In the genomic region with DNA sequence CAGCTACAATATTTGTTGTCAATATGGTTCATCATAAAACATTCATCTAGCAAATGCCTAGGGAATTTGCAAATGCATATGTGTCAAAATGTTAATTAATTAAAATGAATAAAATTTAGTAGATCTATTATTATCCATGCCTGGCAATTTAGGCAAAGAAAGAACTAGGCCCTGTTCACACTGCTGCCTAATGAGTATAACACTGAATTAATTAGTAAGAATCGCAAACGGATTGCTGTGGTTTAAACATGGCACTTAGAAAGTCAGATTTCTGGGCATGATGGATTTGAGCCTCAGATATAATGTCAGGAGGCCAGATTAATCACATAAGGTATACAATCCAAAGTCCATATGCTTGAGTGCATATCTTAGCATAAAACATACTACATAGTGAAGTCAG, we compare ENCODE assay signal across 28 mouse cellular contexts.
"Had no signal": no experiment of that assay in that cellular context is flagged by ENCODE, and none has a peak within 500 bp of the region (broad histone marks: within the 10 kb centered on the region; RNA-seq: fewer than 3 reads in every experiment).

No protein-coding gene starts in this region.

- H3K36me3 ChIP-seq: heart, embryonic 13.5 days; heart, embryonic 15.5 days; hindbrain, embryonic 10.5 days; hindbrain, embryonic 12.5 days; intestine, embryonic 15.5 days; limb, embryonic 13.5 days; limb, embryonic 15.5 days; liver, embryonic 12.5 days had no signal

- H3K9me3 ChIP-seq: heart, embryonic 13.5 days; heart, embryonic 15.5 days; hindbrain, embryonic 10.5 days; hindbrain, embryonic 12.5 days; intestine, embryonic 15.5 days; limb, embryonic 13.5 days; limb, embryonic 15.5 days; liver, embryonic 12.5 days had no signal

- H3K9ac ChIP-seq: heart, embryonic 13.5 days; heart, embryonic 15.5 days; hindbrain, embryonic 12.5 days; hindbrain, embryonic 14.5 days; intestine, embryonic 15.5 days; limb, embryonic 13.5 days; limb, embryonic 15.5 days; liver, embryonic 12.5 days; liver, embryonic 14.5 days had no signal

- H3K27me3 ChIP-seq: heart, embryonic 13.5 days; heart, embryonic 15.5 days; hindbrain, embryonic 12.5 days; intestine, embryonic 15.5 days; limb, embryonic 13.5 days; limb, embryonic 15.5 days; liver, embryonic 12.5 days had no signal

- DNase-seq: gastrocnemius, postnatal 14 days; gastrocnemius, postnatal 36 days; heart, adult 11 months; heart, adult 2 months; heart, postnatal 4 days; kidney, adult 18-20 months; kidney, adult 8-10 months; kidney, postnatal 10 days; kidney, postnatal 25 days; kidney, postnatal 4 days; left cerebral cortex, postnatal 4 days; lung, adult 18-20 months had no signal

- H3K4me1 ChIP-seq: heart, embryonic 13.5 days; heart, embryonic 15.5 days; hindbrain, embryonic 10.5 days; hindbrain, embryonic 12.5 days; intestine, embryonic 15.5 days; limb, embryonic 13.5 days; limb, embryonic 15.5 days; liver, embryonic 12.5 days had no signal

- ATAC-seq: hindbrain, embryonic 16.5 days; inflammation-experienced regulatory T-cells, adult 6 months; intestine, embryonic 15.5 days; intestine, postnatal 0 days; liver, embryonic 12.5 days had no signal

- H3K4me2 ChIP-seq: heart, embryonic 11.5 days; heart, embryonic 13.5 days; heart, embryonic 15.5 days; hindbrain, embryonic 12.5 days; hindbrain, embryonic 14.5 days; intestine, embryonic 15.5 days; limb, embryonic 13.5 days; limb, embryonic 15.5 days; liver, embryonic 12.5 days had no signal

- H3K4me3 ChIP-seq: heart, adult 2 months; heart, embryonic 13.5 days; heart, embryonic 15.5 days; hindbrain, embryonic 10.5 days; hindbrain, embryonic 12.5 days; intestine, embryonic 15.5 days; layer of hippocampus, adult 2 months; left cerebral cortex, adult 2 months; limb, embryonic 13.5 days; limb, embryonic 15.5 days; liver, embryonic 12.5 days had no signal

- H3K27ac ChIP-seq: heart, adult 2 months; heart, embryonic 13.5 days; heart, embryonic 15.5 days; hindbrain, embryonic 10.5 days; hindbrain, embryonic 12.5 days; hindbrain, embryonic 14.5 days; intestine, embryonic 15.5 days; layer of hippocampus, adult 2 months; left cerebral cortex, adult 2 months; limb, embryonic 13.5 days; limb, embryonic 15.5 days; liver, embryonic 12.5 days; liver, embryonic 14.5 days had no signal
